Mouse (Mus musculus) midbrain, postnatal 0 days (tissue): ENCODE measurements around the gene Prss45. TPM values are rescaled to one million over a fixed set of nuclear protein-coding genes. Genes with fewer than 3 reads are reported as not detected.

Experiments
- ATAC-seq: fragments of 200-750 bp; cut with Nextera tagmentation; 2 replicates; pipeline ENCODE4 v1.8.0; 2017; ENCODE audit warnings: moderate number of reproducible peaks, mild to moderate bottlenecking, moderate TSS enrichment, moderate library complexity; ENCODE audit not compliant: low FRiP score
- DNase-seq: peaks from one replicate; pipeline ENCODE4 v3.0.0-alpha.2; 2015; ENCODE audit warnings: low spot score
- H3K27ac ChIP-seq: fragments of 300-500 bp; sonication (generic); 2 replicates; pipeline ENCODE4 v1.5.1; 2014; ENCODE audit warnings: low read depth, mild to moderate bottlenecking, low read length, mixed read lengths
- H3K27me3 ChIP-seq: fragments of 300-500 bp; sonication (generic); 2 replicates; pipeline ENCODE4 v1.6.1; 2014; ENCODE audit warnings: low read length, control low read depth, mixed read lengths; ENCODE audit not compliant: insufficient read depth
- H3K36me3 ChIP-seq: fragments of 300-500 bp; sonication (generic); 2 replicates; pipeline ENCODE4 v1.6.1; 2014; ENCODE audit warnings: low read length, control low read depth, mixed read lengths; ENCODE audit not compliant: insufficient read depth
- H3K4me1 ChIP-seq: fragments of 300-500 bp; sonication (generic); 2 replicates; pipeline ENCODE4 v1.6.1; 2014; ENCODE audit warnings: mild to moderate bottlenecking, control low read depth, antibody characterized with exemption, low read length, mixed read lengths; ENCODE audit not compliant: insufficient read depth
- H3K4me2 ChIP-seq: fragments of 300-500 bp; sonication (generic); 2 replicates; pipeline ENCODE4 v1.6.1; 2014; ENCODE audit warnings: low read depth, mild to moderate bottlenecking, low read length, mixed read lengths; ENCODE audit not compliant: poor library complexity, severe bottlenecking
- H3K4me3 ChIP-seq: fragments of 300-500 bp; sonication (generic); 2 replicates; pipeline ENCODE4 v1.5.1; 2014; ENCODE audit warnings: low read depth, mild to moderate bottlenecking, low read length, moderate library complexity
- H3K9ac ChIP-seq: fragments of 300-500 bp; sonication (generic); replicated peaks from 2 replicates; pipeline ENCODE4 v1.6.1; 2014; ENCODE audit warnings: mild to moderate bottlenecking, low read length, moderate library complexity, mixed read lengths; ENCODE audit not compliant: poor library complexity, severe bottlenecking
- H3K9me3 ChIP-seq: fragments of 300-500 bp; sonication (generic); 2 replicates; pipeline ENCODE4 v1.6.1; 2016; ENCODE audit warnings: low read length, control low read depth
- CTCF ChIP-seq: IDR thresholded peaks from 2 replicates; pipeline ENCODE4 v1.5.1; 2016; ENCODE audit warnings: antibody characterized with exemption, mild to moderate bottlenecking
- WGBS: fragments of 180-500 bp; shearing (Covaris S2); extraction: QIAGEN DNeasy Blood & Tissue Kit; methylation state at CpG from one replicate; pipeline ENCODE4 v1.1.7; 2014; 5-methylcytosine and 5-hydroxymethylcytosine counted together
- polyA plus RNA-seq: library from polyadenylated mRNA; unstranded; fragments of >200 nt; fragmentation: Nextera tagmentation; extraction: Ambion mirVana; gene quantifications from 2 replicates; pipeline ENCODE4 v1.2.1, GENCODE M21; 2015
- total RNA-seq: library from RNA; depleted of rRNA; stranded (reverse); fragments of >200 nt; gene quantifications from 2 replicates; pipeline ENCODE4 v1.2.3, GENCODE M21; 2014; rRNA removed

Prss45 gene
- total and polyA plus RNA-seq, 2 experiments from 2014 or later = 0.46 to 1.2 TPM

- TF ChIP-seq CTCF = no peak
- Histone ChIP-seq H3K4me1 (no peaks in the 10 kb centered on the region), H3K4me2 (no peak overlapping the region), H3K36me3 (no peaks in the 10 kb centered on the region; the same call in 1 of the 2 replicates), H3K27me3 (no peaks in the 10 kb centered on the region), H3K9me3 (no peaks in the 10 kb centered on the region), H3K27ac (no peak overlapping the region), H3K9ac (no peak overlapping the region), H3K4me3 (no peak overlapping the region)
- DNase-seq = no peak
- 67% methylated on average over 9 of the region's 9 CpGs for WGBS
- ATAC-seq = no peak
Observed at GRCm38 (mm10) chr9:110887388-110888303, 53.3 kb downstream of the Prss45 start.

DNA sequence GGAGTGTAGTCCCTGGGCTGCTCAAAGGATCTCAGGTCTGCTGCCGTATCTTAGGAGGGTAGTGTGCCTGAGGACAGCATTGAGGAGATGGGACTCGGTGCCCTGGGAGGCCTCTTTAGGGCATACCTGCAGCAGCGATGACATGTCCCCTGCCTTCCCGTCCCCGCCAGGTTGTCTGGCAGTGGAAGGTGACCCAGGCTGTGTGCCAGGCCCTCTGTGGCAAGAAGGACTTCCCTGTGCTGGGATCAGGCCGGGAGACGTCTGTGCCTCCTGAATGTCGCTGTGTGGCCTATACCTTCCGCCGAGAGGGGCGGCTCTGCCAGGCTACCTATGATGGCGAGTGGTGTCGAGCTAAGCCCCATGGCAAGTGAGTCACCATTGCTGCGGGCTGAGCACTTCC is 54.5 kb downstream of the Prss45 start:
- WGBS = 95% methylated on average over 14 of the region's 14 CpGs

DNA sequence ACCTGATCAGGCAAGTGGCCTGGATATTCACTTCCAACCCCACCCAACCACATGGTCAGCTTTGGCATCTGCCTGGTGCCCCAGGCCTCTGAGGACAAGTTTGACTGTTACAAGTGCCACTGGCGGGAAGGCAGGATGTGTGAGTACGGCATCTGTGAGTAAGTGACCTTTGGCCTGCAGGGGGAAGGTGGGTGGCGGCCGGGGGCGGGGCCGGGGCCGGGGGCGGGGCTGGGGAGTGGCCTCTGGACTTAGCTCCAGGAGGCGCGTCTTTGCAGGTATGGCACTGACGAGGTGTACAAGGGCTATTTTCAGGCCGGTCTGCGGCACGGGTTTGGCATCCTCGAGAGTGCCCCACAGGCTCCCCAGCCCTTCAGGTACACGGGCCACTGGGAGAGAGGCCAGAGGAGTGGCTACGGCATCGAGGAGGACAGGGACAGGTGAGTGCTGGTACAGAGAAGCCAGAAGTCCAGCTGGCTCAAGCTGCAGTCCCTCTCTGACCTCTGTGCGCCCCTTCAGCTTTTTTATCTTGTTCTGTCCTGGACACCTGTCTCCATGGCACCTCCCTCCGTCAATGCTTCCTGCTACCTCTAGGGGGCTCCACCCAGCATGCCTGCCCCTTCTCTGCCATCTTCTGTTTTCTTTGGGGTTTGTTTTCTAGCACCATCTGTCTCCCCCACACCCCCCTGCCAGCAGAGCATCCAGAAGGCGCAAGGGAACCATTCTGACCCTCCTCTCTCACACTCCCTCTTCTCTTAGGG is 55.8 kb downstream of the Prss45 start:
- Histone ChIP-seq H3K9ac (no peak overlapping the region), H3K4me1 (no peaks in the 10 kb centered on the region), H3K27me3 (no peaks in the 10 kb centered on the region), H3K4me2 (no peak overlapping the region), H3K4me3 (no peak overlapping the region), H3K27ac (no peak overlapping the region), H3K36me3 (no peaks in the 10 kb centered on the region; the same call in 1 of the 2 replicates), H3K9me3 (no peaks in the 10 kb centered on the region)
- 25% methylated on average over 21 of the region's 21 CpGs for WGBS
- no peak for ATAC-seq
- DNase-seq = no peak
- peak; percentile 43 for TF ChIP-seq CTCF

More for the DNA sequence above, 54.5 kb downstream of the Prss45 start:
- no peaks in the 10 kb centered on the region; the same call in 1 of the 2 replicates for H3K36me3 ChIP-seq
- no peak overlapping the region for H3K4me3 ChIP-seq
- H3K27me3 ChIP-seq = no peaks in the 10 kb centered on the region
- ATAC-seq (no peak), DNase-seq (no peak)
- H3K27ac ChIP-seq = no peak overlapping the region
- H3K4me1 ChIP-seq = no peaks in the 10 kb centered on the region
- no peak for TF ChIP-seq CTCF
- no peak overlapping the region for H3K9ac ChIP-seq
- no peak overlapping the region for H3K4me2 ChIP-seq
- H3K9me3 ChIP-seq = no peaks in the 10 kb centered on the region

Other genes with a start within 250 kb of the Prss45 start
- 20.9 and 23.2 TPM in 2 replicates for gene Nradd, start 210.1 kb upstream of the Prss45 start, total RNA-seq
- 17.4 and 20.6 TPM in 2 replicates for gene Nradd, start 210.1 kb upstream of the Prss45 start, polyA plus RNA-seq
- 9.3 and 11.5 TPM in 2 replicates for gene Nbeal2, start 180.4 kb upstream of the Prss45 start, total RNA-seq
- 3.9 and 4.0 TPM in 2 replicates for gene Nbeal2, start 180.4 kb upstream of the Prss45 start, polyA plus RNA-seq
- gene Ccdc12, start 178.1 kb upstream of the Prss45 start, total RNA-seq = 25.0 and 51.6 TPM in 2 replicates
- 102 and 106 TPM in 2 replicates for gene Ccdc12, start 178.1 kb upstream of the Prss45 start, polyA plus RNA-seq
- 0.66 TPM in 1 of 2 replicates, not detected in the other for gene Myl3, start 92.7 kb upstream of the Prss45 start, total RNA-seq
- gene Myl3, start 92.7 kb upstream of the Prss45 start, polyA plus RNA-seq = 0.29 TPM in 1 of 2 replicates, not detected in the other
- gene Pth1r, start 87.4 kb upstream of the Prss45 start, total RNA-seq = 14.6 and 20.8 TPM in 2 replicates
- 7.9 and 8.3 TPM in 2 replicates for gene Pth1r, start 87.4 kb upstream of the Prss45 start, polyA plus RNA-seq
- gene Prss42, start 36.4 kb upstream of the Prss45 start, total RNA-seq = not detected in 2 replicates
- not detected in 2 replicates for gene Prss42, start 36.4 kb upstream of the Prss45 start, polyA plus RNA-seq
- not detected in 2 replicates for gene Prss44, start 20.6 kb upstream of the Prss45 start, total RNA-seq
- gene Prss44, start 20.6 kb upstream of the Prss45 start, polyA plus RNA-seq = not detected in 2 replicates
- gene Prss43, start 7.9 kb upstream of the Prss45 start, total RNA-seq = not detected in 2 replicates
- 0.11 and 0.31 TPM in 2 replicates for gene Prss43, start 7.9 kb upstream of the Prss45 start, polyA plus RNA-seq
- not detected in 2 replicates for gene Prss46, start 9.9 kb downstream of the Prss45 start, total RNA-seq
- gene Prss46, start 9.9 kb downstream of the Prss45 start, polyA plus RNA-seq = 0.12 TPM in 1 of 2 replicates, not detected in the other
- 0.57 and 1.0 TPM in 2 replicates for gene Prss50, start 23.4 kb downstream of the Prss45 start, total RNA-seq
- 1.3 and 1.5 TPM in 2 replicates for gene Prss50, start 23.4 kb downstream of the Prss45 start, polyA plus RNA-seq
- 5.8 and 9.0 TPM in 2 replicates for gene Als2cl, start 45.3 kb downstream of the Prss45 start, total RNA-seq
- gene Als2cl, start 45.3 kb downstream of the Prss45 start, polyA plus RNA-seq = 1.2 and 1.6 TPM in 2 replicates
- 3.7 and 7.6 TPM in 2 replicates for gene Tmie, start 45.5 kb downstream of the Prss45 start, total RNA-seq
- gene Tmie, start 45.5 kb downstream of the Prss45 start, polyA plus RNA-seq = 6.6 and 7.6 TPM in 2 replicates
- not detected in 2 replicates for gene Fam240a, start 82.3 kb downstream of the Prss45 start, total RNA-seq
- gene Fam240a, start 82.3 kb downstream of the Prss45 start, polyA plus RNA-seq = not detected in 2 replicates
- not detected in 2 replicates for gene Tdgf1, start 111.6 kb downstream of the Prss45 start, total RNA-seq
- gene Tdgf1, start 111.6 kb downstream of the Prss45 start, polyA plus RNA-seq = not detected in 2 replicates
- gene Lrrc2, start 117.0 kb downstream of the Prss45 start, total RNA-seq = 0.28 and 0.93 TPM in 2 replicates
- gene Lrrc2, start 117.0 kb downstream of the Prss45 start, polyA plus RNA-seq = 1.1 TPM in 2 replicates
- gene Rtp3, start 156.0 kb downstream of the Prss45 start, total RNA-seq = not detected in 2 replicates
- gene Rtp3, start 156.0 kb downstream of the Prss45 start, polyA plus RNA-seq = 0.06 TPM in 1 of 2 replicates, not detected in the other
- 0.93 TPM in 1 of 2 replicates, not detected in the other for gene Ltf, start 184.7 kb downstream of the Prss45 start, total RNA-seq
- 0.82 and 1.4 TPM in 2 replicates for gene Ltf, start 184.7 kb downstream of the Prss45 start, polyA plus RNA-seq
- 0.82 and 0.85 TPM in 2 replicates for gene Ccrl2, start 222.9 kb downstream of the Prss45 start, total RNA-seq
- 1.1 and 1.2 TPM in 2 replicates for gene Ccrl2, start 222.9 kb downstream of the Prss45 start, polyA plus RNA-seq